Mouse (Mus musculus) heart, postnatal 0 days (tissue): ENCODE measurements around the gene Nhlrc4. TPM values are rescaled to one million over a fixed set of nuclear protein-coding genes. Genes with fewer than 3 reads are reported as not detected.

ENCODE experiments used
- ATAC-seq: fragments of 200-750 bp; cut with Nextera tagmentation; 2 replicates; pipeline ENCODE4 v1.8.0; 2017; ENCODE audit warnings: low read depth, moderate number of reproducible peaks, moderate library complexity; ENCODE audit not compliant: insufficient read depth
- DNase-seq: peaks from one replicate; pipeline ENCODE4 v3.0.0-alpha.2; 2016; ENCODE audit warnings: low spot score
- H3K27ac ChIP-seq: fragments of 300-500 bp; sonication (generic); 2 replicates; pipeline ENCODE4 v1.5.1; 2014; ENCODE audit warnings: low read depth, mild to moderate bottlenecking
- H3K27me3 ChIP-seq: fragments of 300-500 bp; sonication (generic); 2 replicates; pipeline ENCODE4 v1.6.1; 2014; ENCODE audit warnings: low read length, mixed read lengths; ENCODE audit not compliant: control insufficient read depth, insufficient read depth
- H3K36me3 ChIP-seq: fragments of 300-500 bp; sonication (generic); replicated peaks from 2 replicates; pipeline ENCODE4 v1.6.1; 2014; ENCODE audit warnings: low read length, mixed read lengths; ENCODE audit not compliant: control insufficient read depth, insufficient read depth
- H3K4me1 ChIP-seq: fragments of 300-500 bp; sonication (generic); 2 replicates; pipeline ENCODE4 v1.6.1; 2014; ENCODE audit warnings: antibody characterized with exemption; ENCODE audit not compliant: control insufficient read depth, insufficient read depth
- H3K4me2 ChIP-seq: fragments of 300-500 bp; sonication (generic); 2 replicates; pipeline ENCODE4 v1.6.1; 2014; ENCODE audit warnings: low read depth, mild to moderate bottlenecking, low read length, moderate library complexity
- H3K4me3 ChIP-seq: fragments of 300-500 bp; sonication (generic); 2 replicates; pipeline ENCODE4 v1.5.1; 2014; ENCODE audit warnings: low read depth, low read length
- H3K9ac ChIP-seq: fragments of 300-500 bp; sonication (generic); replicated peaks from 2 replicates; pipeline ENCODE4 v1.6.1; 2014; ENCODE audit warnings: low read depth, low read length, mixed read lengths
- H3K9me3 ChIP-seq: fragments of 300-500 bp; sonication (generic); replicated peaks from 2 replicates; pipeline ENCODE4 v1.6.1; 2016; ENCODE audit warnings: low read length; ENCODE audit not compliant: control insufficient read depth
- CTCF ChIP-seq: IDR thresholded peaks from 2 replicates; pipeline ENCODE4 v1.5.1; 2016; ENCODE audit warnings: antibody characterized with exemption, control low read depth, low read depth
- EP300 ChIP-seq: IDR thresholded peaks from 2 replicates; pipeline ENCODE4 v1.6.1; 2016; ENCODE audit warnings: antibody characterized with exemption, low read depth
- WGBS: fragments of 180-500 bp; shearing (Covaris S2); extraction: QIAGEN DNeasy Blood & Tissue Kit; methylation state at CpG from one replicate; pipeline ENCODE4 v1.1.7; 2014; 5-methylcytosine and 5-hydroxymethylcytosine counted together
- polyA plus RNA-seq: library from polyadenylated mRNA; unstranded; fragments of >200 nt; fragmentation: Nextera tagmentation; extraction: Ambion mirVana; gene quantifications from 2 replicates; pipeline ENCODE4 v1.2.1, GENCODE M21; 2015
- total RNA-seq: library from RNA; depleted of rRNA; stranded (reverse); fragments of >200 nt; gene quantifications from 2 replicates; pipeline ENCODE4 v1.2.3, GENCODE M21; 2014; ENCODE audit warnings: low replicate concordance

Gene Nhlrc4
- total and polyA plus RNA-seq, 2 experiments from 2014 or later: not detected

DNA sequence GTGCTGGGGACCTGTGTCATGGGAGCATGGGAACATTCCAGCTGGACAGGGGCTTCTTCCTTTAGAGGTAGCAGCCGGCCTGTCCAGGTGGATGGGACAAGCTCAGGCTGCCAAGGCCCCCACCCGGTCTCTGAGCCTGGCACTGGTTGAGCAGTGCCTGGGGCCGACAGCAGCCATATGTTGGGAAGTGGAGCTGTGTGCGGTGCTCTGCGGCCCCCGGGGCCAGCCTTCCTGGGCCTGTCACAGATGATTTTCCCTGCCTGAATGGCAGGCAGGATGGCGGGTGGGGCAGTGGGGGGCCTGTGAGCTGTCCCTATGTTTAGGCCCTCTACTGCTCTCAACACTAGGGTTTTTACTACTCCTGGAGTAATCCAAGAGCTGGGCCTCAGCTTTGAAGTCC is 11.4 kb upstream of the Nhlrc4 start:
- Histone ChIP-seq H3K4me2 (no peak overlapping the region), H3K4me1 (no peaks in the 10 kb centered on the region), H3K9me3 (no peaks in the 10 kb centered on the region), H3K36me3 (peaks cover 22% of the 10 kb centered on the region; the same call in 1 of the 2 replicates), H3K9ac (no peak overlapping the region), H3K4me3 (no peak overlapping the region), H3K27me3 (peaks cover 22% of the 10 kb centered on the region), H3K27ac (no peak overlapping the region)
- no peak for ATAC-seq
- 69% methylated on average over 7 of the region's 7 CpGs for WGBS
- DNase-seq: no peak
- TF ChIP-seq CTCF: no peak
- no peak for TF ChIP-seq EP300

DNA sequence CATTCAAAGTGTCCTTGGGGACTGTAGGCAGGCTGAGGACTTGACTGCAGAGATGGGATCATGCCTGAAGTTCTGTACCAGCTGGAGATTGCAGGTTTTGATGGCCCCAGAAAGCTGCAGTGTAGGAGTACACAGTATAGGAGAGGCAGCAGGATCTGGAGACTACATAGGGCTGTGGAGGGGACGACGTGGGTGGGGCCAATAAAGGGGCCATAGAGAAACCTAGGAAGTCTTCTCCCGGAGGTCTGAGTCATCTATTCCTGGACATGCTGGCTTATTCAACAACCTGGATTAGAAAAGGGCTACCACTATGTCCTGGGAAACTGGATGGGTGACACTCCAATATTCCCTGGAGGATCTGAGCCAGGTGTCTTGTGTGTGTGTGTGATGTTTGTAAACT is 11.0 kb upstream of the Nhlrc4 start:
- no peaks in the 10 kb centered on the region for H3K4me1 ChIP-seq
- no peak for ATAC-seq
- no peak overlapping the region for H3K4me3 ChIP-seq
- H3K9me3 ChIP-seq: no peaks in the 10 kb centered on the region
- H3K4me2 ChIP-seq: no peak overlapping the region
- 38% methylated on average over 3 of the region's 3 CpGs for WGBS
- H3K9ac ChIP-seq: no peak overlapping the region
- TF ChIP-seq EP300 (no peak), CTCF (no peak)
- no peak overlapping the region for H3K27ac ChIP-seq
- DNase-seq: no peak
- peaks cover 27% of the 10 kb centered on the region for H3K27me3 ChIP-seq
- H3K36me3 ChIP-seq: peaks cover 19% of the 10 kb centered on the region; the same call in 1 of the 2 replicates

DNA sequence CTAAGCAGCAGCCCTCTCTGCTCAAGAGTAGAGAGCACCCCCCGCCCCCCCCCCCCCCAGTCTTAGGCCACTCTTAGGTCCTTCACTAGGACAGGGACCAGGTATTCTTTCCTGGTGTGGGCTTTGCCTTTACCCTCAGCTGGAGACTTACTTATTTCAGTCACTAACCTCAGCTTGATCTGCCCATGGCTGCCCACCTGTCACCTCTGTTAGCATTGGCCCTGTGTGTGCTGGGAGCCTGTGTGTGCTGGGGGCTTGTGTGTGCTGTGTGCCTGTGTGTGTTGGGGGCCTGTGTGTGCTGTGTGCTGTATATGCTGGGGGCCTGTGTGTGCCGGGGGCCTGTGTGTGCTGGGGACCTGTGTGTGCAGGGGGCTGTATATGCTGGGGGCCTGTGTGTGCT is 9.9 kb upstream of the Nhlrc4 start:
- Histone ChIP-seq H3K27ac (no peak overlapping the region), H3K4me3 (no peak overlapping the region), H3K27me3 (peaks cover 38% of the 10 kb centered on the region), H3K9ac (no peak overlapping the region), H3K36me3 (peaks cover 12% of the 10 kb centered on the region; the same call in 1 of the 2 replicates), H3K4me1 (no peaks in the 10 kb centered on the region), H3K4me2 (no peak overlapping the region), H3K9me3 (no peaks in the 10 kb centered on the region)
- no peak for ATAC-seq
- TF ChIP-seq CTCF: no peak
- TF ChIP-seq EP300: no peak
- 64% methylated on average over 1 of the region's 2 CpGs for WGBS
- DNase-seq: no peak

- no peak for DNase-seq
- Histone ChIP-seq H3K4me3 (no peak overlapping the region), H3K27ac (no peak overlapping the region), H3K9me3 (no peaks in the 10 kb centered on the region), H3K4me1 (no peaks in the 10 kb centered on the region), H3K9ac (no peak overlapping the region), H3K27me3 (peaks cover 39% of the 10 kb centered on the region), H3K36me3 (no peaks in the 10 kb centered on the region), H3K4me2 (no peak overlapping the region)
- TF ChIP-seq CTCF (no peak), EP300 (no peak)
- 75% methylated on average over 5 of the region's 5 CpGs for WGBS
- ATAC-seq: no peak
Observed at GRCm38 (mm10) chr17:25953161-25953560, 8.4 kb upstream of the Nhlrc4 start.

DNA sequence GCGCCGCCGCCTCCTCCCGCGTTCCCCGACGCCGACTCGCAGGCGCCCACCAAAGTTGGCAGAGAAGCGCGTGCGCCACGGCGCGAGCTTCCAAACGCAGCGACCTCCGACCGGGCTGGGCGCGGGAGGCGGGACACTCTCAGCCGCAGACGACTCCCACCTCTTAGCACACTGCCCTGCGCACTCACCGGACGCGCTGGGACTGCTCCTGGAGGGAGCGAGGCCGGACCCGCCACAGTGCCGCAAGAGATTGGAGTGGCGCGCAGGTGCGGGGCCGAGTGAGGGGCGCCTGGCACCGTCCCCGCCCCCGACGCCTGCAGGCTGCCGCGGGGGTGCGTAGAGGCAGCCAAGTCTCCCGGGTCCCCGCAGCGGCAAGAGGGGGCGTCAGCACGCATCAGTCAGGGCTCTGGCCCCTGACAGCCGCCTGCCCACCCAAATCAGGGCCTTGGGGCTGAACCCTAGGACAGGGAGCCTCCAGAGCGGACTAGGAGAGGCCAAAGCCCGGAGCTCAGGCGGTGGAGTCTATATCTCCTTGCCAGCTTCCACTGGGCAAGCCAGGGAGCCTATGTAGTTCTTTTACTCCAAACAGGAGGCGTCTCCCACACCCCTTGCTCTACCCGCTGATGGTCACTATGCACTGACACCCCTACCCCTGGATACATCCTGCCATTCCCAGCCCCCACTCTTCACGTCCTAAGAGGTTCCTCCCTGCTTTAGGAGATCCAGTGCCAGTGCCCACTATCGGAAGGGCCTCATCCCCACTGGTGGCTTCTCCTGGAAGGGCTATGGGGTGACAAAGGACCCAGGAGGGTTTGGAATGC is 7.3 kb upstream of the Nhlrc4 start, which contains the start of gene A930017K11Rik:
Gene A930017K11Rik (minus strand): TSS at position 763 of the 821 bp plus-strand sequence.
- 1% methylated on average over 54 of the region's 58 CpGs for WGBS
- TF ChIP-seq EP300 (no peak), CTCF (no peak)
- ATAC-seq (no peak), DNase-seq (no peak)
- H3K27ac ChIP-seq: no peak within 1 kb of the TSS
- H3K4me3 ChIP-seq: peak within 1 kb of the TSS; percentile 37
- H3K27me3 ChIP-seq: peaks cover 39% of the 10 kb centered on the region
- no peaks in the 10 kb centered on the region for H3K9me3 ChIP-seq
- peak within 1 kb of the TSS; percentile 65 for H3K4me2 ChIP-seq
- no peaks in the 10 kb centered on the region for H3K4me1 ChIP-seq
- no peak within 1 kb of the TSS for H3K9ac ChIP-seq
- H3K36me3 ChIP-seq: no peaks in the 10 kb centered on the region
